Mouse (Mus musculus): ENCODE data around the gene Gbx2.
A peak's percentile ranks its signal among the peaks of the same experiment; 100 is the strongest.

Gbx2 gene

GRCm38 (mm10) chr1:89931120-89931519 lies at the start of gene Gbx2:
Gbx2 (minus strand) TSS chr1:89931179.
- peak; percentile 54 for DNase-seq (ENCODE audit: low spot score)

GRCm38 (mm10) chr1:89977261-89977660 lies 46.3 kb upstream of the Gbx2 start:
- no peak for DNase-seq (ENCODE audit: low spot score)

- DNase-seq (ENCODE audit: low spot score), result no peak
Measured at GRCm38 (mm10) chr1:89976411-89976810, 45.4 kb upstream of the Gbx2 start.

DNA sequence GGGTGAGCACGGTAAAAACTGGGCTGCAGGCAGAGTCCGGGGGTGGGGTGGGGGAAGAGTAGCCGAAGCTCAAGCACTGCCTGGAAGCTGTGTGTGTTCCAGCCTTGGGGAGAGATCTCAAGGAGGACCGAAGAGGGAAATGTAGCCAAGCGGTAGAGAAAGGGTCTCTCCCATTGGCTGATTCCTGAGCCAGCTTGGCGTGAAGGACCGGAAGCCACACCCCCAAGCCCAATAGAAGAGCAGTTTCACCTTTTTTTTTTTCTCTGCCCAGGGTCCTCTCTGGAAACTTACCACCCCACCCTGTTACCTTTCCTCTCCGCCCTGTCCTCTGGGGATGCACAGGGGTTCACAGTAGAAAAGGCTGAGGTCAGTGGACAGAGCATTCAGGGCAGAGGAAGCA lies 43.6 kb upstream of the Gbx2 start:
- DNase-seq (ENCODE audit: low spot score), result no peak

GRCm38 (mm10) chr1:89971848-89972247 lies 40.9 kb upstream of the Gbx2 start:
- DNase-seq (ENCODE audit: low spot score), result no peak

DNA sequence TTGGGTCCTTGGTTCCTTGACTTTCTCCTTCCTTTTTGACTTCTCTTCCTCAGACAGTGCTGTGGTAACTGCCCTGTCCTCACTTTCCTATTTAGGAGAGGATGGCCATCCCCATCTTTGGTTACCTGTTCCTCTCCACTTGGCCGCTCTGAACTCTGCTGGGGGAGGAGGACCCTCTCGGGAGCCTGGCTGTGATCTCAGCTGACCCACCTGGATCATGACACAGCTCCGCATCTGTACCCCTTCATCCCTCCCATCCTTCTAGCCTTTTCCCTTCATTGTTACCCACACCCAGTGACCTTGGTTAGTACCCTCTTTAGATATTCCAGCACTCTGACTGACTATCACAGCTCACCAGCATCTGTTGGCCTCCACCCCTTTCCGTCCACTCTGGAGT lies 38.7 kb upstream of the Gbx2 start:
- no peak for DNase-seq (ENCODE audit: low spot score)

DNA sequence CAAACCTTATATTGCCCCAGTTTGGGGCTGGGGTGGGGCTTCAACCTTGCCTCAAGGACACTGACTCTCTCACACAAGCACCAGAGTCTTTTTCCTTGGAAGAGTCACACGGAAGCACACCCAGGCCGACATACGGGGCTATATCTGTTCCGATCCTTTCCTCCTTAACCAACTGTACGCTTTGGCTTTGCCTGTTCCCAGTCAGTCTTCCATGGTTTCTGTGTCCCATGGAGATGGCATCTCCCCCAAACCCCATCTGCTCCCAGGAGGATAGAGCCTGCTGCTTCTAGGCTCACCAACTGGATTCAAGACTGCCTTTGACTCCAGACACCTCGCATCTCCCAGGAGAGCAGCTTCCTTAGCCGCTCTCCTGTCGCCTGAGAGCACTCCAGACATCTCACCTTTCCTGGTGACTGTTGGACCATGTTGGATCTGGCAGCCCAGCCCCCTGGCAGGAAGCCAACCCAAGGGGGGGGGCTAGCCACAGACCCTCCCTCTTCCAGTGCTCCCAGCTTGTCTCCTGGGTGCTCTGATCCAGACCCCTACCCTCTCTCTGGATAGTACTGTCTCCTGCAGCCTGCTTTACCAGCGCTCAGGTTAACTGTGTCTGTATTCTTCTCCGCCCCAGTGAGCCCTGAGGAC lies 38.2 kb upstream of the Gbx2 start:
- DNase-seq (ENCODE audit: low spot score), result no peak

DNA sequence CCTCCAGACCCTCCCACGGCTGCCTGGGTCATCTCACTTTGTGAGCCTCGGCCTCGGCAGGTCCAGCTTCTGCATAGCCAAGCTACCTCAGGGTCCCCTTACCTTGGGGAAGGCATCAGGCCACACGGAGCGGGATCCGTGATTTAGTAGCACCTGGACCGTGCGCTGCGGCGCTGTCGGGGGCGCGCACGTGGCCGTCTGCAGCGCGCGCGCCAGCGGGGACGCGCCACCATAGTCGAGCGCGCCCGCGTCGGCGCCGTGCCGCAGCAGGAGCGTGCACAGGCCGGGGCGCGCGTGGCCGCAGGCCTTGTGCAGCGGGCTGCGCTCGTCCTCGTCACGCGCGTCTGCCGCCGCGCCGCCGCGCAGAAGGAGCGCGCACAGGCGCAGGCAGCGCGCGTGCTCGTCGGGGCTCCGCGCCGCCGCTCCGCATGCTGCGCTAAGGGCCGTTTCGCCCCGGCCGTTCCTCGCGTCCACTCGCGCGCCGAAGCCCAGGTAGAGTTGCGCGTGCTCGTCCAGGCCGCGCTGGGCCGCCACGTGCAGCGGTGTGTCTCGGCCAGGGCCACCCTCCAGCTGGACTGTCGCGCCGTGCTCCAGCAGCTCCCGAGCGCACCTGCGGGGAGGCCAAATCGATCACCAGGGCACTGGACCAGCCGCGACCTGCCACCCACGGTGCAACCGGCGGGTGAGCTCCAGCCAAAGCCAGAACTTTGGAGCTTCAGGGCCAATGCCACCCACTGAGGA lies 37.3 kb upstream of the Gbx2 start:
- DNase-seq (ENCODE audit: low spot score), result no peak

DNA sequence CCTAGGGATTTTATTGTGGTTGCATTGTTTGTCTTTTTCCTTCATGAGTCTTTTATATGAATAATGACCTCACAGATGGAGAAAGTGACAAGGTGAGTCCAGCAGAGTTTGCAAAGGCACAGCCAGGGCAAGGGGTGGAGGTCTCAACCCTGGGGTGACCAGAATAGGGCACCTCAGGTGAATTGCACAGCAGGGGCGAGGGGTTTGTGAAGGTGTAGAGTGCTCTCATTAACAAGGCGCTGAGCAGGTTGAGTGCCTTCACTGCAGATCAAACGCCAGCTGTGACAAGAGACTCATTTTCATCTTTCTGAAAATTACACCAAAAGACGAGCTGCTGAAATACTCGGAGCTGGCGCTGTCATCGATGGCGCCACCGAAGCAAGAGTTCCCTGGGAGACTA lies 36.6 kb upstream of the Gbx2 start:
- no peak for DNase-seq (ENCODE audit: low spot score)

DNA sequence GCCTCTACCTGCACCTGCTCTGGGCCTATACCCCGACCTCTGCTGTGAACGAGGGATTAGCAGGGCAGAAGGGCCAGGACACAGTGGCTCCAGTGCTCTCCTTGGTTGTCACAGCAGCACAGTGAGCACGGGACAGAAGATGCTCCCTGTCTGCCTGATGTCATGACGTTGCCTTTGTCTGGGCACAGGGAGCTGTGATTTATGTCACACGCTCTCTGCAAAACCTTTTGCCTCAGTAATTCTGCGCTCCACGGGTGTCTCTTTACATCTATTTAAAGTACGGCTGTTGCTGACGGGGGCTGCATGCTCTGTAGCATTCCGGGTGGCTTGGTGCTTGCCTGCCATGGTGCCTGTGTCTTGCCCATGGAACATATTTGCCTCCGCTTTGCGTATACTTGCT lies 33.4 kb upstream of the Gbx2 start:
- DNase-seq (ENCODE audit: low spot score), result no peak

GRCm38 (mm10) chr1:89963296-89963695 lies 32.3 kb upstream of the Gbx2 start:
- no peak for DNase-seq (ENCODE audit: low spot score)

GRCm38 (mm10) chr1:89962092-89962491 lies 31.1 kb upstream of the Gbx2 start:
- no peak for DNase-seq (ENCODE audit: low spot score)

DNA sequence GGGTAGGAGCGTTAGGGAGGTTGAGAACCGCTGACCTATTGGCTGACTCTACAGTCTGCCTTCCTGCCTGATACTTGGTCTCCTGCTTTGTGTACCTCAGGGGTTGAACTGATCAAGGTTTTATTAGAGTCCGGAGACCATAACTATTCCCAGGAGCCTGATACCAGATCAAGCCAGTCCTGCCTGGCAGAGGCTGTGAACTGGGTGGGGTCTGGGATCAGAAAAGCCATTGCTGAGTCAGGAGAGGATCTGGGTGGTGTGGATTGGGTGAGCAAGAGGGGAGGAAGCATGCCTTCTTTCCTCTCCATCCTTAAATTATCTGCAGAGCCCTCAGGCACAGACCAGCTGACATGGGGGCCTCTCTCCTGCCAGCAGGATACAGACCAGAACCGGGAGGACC lies 28.4 kb upstream of the Gbx2 start:
- no peak for DNase-seq (ENCODE audit: low spot score)

DNA sequence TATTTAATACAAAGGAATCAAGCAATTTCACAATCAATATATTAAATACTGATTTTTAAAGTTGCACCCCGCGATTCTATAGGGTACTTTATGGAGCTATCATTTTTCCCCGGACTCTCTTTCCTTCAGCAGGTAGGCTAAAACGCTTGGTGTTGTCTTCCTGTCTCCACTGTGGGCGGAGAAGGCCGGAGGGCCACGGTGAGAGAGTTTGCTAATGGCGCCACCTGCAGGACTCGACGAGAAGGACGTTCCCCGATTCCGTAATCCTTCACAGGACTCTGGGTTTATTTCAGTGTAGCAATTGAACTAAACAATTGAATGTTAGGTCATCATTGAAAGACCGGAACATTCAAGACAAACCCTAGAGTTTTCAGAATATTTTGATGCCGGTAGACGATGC lies 12.2 kb upstream of the Gbx2 start:
- DNase-seq (ENCODE audit: low spot score), result peak; percentile 81

DNA sequence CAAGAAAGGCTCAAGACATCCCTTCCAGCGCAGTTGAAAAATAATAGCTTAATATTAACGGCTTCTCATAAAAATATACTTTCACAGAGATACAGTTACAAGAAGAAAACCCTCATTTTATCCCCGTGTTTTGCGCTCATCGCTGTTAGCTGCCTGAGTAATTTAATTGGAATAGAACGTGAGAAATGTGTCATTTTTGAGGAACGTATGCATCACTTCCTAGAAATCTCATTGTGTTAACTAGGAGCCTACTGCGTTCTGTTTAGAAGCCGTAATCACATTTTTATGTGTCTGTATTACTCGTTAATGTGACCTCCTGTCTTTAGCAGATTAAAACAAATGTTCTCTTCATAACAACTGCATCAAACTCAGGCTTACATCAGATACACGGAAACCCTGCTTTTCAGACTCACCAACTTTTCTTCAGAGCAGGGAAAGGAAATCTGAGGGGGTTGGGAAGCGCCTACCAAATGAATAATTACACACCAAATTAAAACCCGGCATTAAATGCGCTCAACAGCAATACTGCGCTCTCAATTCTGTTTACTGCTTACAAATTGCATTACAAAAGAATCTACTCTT lies 11.5 kb upstream of the Gbx2 start:
- DNase-seq (ENCODE audit: low spot score), result no peak

- no peak for DNase-seq (ENCODE audit: low spot score)
Measured at GRCm38 (mm10) chr1:89941701-89942381, 10.9 kb upstream of the Gbx2 start.

DNA sequence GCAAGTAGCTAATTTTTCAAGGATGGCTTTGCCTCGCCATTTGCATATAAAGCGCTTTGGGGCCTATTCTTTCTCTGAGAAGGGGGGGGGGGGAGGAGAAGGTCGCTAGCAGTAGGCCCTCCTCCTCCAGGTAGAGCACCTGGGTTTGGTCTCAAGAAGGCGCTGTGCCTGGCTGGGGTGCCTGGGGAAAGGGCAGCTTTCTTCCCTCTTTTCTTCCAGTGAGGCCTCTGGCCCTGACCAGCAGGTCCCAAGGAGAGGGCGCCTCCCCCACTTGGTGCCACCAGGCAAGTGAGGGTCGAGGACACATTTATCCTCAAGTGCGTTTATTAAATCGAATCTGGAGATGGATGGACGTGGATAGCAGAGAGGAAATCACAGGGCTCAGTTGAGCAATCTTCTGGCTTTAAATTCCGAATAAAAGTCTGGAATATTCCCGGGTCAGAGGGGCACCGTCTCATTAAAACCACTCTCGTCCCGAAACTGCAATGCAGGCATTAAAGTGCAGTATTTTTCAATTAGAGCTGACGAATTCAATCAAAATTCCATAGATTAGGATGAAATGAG lies 10.1 kb upstream of the Gbx2 start:
- DNase-seq (ENCODE audit: low spot score), result no peak

DNA sequence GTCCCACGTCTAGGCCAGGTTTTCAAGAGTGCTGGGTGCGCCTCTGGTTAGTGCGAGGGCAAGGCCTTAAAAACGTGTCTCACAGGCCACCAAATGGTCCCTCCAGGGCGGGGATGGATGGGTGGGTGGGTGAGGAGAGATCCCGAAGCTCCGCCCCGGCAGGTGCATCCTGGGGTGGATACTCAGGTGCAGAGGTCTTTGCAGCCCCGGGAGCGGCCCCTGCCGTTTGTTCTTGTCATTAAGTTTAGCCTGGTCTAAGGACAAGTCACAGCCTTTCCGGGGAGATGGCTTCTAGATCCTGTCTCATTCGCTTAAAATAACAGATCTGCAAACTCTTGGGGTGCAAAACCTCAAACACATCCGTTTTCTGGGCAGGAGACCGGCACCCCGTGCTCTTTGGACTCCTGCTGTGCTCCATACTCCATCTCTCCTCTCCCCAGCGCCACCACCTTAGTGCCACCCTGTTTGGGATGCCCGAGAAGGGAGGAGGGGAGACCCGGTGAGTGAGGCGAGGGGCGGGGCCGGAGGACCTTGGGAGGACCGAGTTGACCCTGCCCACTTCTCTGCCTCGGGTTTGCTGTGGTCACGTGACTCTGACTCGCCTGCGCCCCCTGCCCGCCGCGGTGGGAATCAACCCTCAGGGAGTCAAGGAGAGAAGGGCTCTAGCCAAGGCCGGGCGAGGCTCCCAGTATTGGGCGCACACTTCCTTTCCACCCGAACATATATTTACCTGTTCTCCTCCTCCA lies 9.2 kb upstream of the Gbx2 start:
- DNase-seq (ENCODE audit: low spot score), result peak; percentile 79

DNA sequence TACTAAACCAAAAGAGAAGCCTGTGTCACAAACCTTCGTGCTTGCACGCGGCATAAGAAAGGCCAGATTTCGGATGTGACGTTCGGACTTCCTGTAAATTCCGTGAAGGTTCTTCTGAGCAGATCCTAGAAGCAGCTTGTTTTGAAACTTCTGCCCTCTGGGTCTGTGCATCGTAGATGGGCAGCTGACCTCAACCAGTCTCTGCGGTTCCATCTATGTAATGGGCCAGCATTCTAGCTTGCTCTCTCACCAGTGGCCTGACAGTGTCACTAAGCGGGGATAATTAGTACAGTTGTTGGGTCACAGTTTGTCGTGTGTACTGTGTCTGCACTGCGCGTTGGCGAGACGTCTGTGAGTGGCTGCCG lies 8.6 kb upstream of the Gbx2 start:
- DNase-seq (ENCODE audit: low spot score), result no peak

GRCm38 (mm10) chr1:89938884-89939595 lies 8.1 kb upstream of the Gbx2 start:
- DNase-seq (ENCODE audit: low spot score), result no peak

All from urinary bladder, postnatal 14 days (tissue).